Mouse (Mus musculus) A20 (cell line): ENCODE results near the gene Ica1.
A peak's percentile ranks its signal among the peaks of the same experiment; 100 is the strongest.

Source experiments
- DNase-seq: peaks from one replicate; pipeline ENCODE4 v3.0.0-alpha.2; 2011; ENCODE audit warnings: low read depth, low spot score

Gene Ica1

DNA sequence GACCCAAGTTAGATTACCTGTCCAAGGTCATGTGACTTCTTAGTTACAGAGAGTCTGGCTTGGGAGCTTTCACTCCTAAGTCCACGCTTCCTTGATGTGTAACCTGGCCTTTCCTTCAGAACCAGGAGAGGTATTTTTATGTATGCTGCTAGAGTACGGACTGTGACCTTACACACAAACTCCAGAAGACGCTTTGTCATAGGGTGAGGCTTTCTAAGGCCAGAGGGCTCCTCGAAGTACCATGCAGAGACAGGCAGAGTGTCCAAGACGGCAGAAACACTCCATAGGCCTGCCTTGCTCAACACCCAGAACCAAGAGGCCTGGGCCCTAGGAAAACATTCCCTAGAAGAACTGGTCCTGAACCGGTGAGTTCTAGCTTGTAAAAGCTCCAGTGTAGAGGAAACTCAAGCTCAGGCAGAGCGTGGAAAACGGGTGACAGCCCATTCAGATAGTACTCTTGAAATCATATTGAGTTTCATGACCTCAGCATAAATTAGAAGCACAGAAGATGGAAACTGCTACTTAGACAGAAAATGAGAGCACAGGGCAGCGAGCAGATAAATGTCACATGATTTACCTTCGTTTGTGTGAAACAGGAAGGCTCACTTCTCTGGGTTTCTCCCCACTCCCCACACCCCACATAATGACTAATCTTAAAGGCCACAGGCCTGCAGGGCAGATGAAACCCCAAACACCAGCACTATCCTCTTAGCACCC, 129.9 kb downstream of the Ica1 start:
- peak; percentile 74 for DNase-seq

DNA sequence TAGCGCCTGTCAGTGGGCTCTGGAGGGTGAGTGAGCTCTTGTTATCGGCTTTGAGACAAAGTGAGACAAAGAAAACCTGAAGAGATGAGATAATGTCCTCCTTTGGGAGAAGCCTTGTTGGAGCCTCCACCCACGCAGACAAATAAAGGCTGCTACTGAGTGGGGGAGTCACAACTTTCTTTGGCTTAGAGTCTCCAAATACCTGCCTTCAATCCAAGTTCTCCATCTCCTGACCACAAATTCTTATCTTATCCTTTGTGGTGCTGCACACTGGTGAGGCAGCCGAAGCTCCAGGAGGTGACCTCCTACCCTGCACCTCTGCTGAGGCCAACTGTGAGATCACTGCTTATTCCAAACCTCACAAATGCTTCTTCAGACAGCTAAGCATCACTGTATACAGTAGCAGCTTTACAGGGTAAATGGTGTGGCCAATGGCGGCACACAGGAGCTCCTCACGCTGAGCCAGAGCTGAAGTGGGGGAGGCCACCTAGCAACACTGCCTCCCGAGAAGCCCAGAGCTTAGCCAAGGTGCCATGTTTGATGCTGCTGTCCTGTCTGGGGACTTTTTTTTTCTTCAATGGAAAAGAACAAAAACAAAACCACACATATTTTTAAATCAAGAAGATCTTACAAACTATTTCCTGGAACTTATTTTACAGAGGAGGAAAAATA, 130.6 kb downstream of the Ica1 start:
- DNase-seq, result no peak

- no peak for DNase-seq
These were observed 132.6 kb downstream of the Ica1 start for GRCm38 (mm10) chr6:8645708-8646107.

DNA sequence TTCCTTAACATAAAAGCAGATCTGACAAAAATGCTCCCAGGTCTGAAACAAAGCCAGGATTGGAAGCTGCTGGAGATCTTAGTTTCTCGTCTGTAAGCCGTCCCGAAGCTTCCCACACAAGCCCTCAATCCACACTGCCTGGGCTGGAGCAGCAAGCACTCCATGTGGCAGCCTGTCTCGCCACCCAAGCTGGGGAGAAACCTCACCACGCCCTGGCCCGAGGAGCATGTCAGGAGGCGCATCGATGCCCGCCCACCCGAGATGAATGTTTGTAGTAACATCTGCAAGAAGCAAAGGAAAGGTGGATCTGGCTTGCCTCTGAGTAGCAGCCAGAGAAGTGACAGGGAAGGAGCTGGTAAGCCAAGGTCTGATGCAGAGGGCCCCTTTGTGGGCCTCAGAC, 133.6 kb downstream of the Ica1 start:
- DNase-seq, result no peak

- no peak for DNase-seq
These were observed 137.4 kb downstream of the Ica1 start for GRCm38 (mm10) chr6:8640863-8641262.

- DNase-seq, result no peak
These were observed 138.8 kb downstream of the Ica1 start for GRCm38 (mm10) chr6:8639526-8639925.

- no peak for DNase-seq
These were observed 139.4 kb downstream of the Ica1 start for GRCm38 (mm10) chr6:8638899-8639298.

GRCm38 (mm10) chr6:8638122-8638521, 140.2 kb downstream of the Ica1 start:
- no peak for DNase-seq

DNA sequence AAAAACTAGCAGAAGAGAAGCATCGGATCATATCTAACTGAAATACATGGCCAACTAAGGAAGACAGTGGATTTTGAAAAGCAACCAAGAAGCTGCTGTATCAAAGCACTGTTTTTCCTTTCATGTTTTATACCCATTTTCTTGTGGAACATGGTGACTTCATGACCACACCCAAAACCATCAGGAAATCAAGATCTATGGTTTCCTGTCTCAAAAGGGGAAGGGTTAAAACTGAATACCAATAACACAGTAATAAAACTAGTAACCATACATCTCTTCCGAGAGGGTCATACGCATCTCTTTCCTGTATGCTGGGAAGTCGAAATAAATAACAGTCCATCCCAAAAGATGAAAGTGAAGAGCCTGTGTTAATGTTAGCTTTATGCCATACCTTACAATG, 145.6 kb downstream of the Ica1 start:
- DNase-seq, result no peak

DNA sequence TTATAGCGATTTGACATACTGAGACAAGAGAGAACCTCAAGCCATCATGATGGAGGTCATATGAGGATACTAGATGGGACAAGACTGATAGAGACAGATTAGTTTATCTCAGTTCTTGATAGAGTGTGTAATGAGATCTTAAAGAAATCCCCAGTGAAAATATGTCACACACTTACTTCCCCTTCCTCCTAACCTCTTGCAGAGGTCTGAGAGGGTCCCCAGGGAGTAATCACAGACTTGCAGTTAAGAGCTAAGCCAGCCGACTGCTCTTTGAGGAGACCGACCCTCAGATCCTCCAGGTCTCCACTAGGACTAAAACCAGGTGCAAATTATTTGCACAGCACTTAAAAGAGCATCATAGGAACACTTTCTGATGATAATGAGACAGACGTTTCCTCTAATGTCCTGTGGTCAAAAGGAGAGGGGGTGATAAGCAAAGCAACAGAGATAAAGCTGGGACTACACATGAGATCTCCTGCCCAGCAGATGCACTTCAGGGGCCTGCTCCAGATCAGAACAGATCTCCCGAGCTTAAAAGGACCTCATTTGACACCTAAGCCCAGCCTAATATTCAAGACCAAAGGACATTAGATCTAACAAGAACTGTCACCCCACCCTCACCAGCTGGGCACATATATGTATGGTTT, 146.2 kb downstream of the Ica1 start:
- peak; percentile 75 for DNase-seq

GRCm38 (mm10) chr6:8631362-8631761, 146.9 kb downstream of the Ica1 start:
- DNase-seq, result no peak

- no peak for DNase-seq
These were observed 147.8 kb downstream of the Ica1 start for GRCm38 (mm10) chr6:8630531-8630930.

- no peak for DNase-seq
These were observed 149.5 kb downstream of the Ica1 start for GRCm38 (mm10) chr6:8628715-8629267.

DNA sequence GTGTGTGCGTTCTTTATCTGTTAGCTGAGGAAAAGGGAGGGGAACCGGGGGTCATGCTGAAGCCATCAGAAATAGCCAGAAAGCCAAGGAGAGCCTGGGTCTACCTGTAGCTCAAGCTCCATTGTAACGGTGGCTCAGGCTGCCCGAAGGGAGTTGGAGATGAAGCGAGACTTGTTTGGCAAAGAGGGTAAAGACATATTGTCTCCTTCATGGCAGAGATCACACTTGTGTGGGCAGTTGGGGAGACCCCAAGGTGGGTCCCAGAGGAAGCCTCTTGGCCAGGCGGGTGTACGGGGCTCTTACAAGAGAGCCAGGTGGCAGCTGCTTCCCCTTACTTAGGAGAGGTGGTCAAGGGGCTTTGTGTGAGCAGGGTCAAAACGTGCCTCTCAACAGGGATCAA, 150.1 kb downstream of the Ica1 start:
- DNase-seq, result no peak

GRCm38 (mm10) chr6:8623045-8623444, 155.2 kb downstream of the Ica1 start:
- no peak for DNase-seq

DNA sequence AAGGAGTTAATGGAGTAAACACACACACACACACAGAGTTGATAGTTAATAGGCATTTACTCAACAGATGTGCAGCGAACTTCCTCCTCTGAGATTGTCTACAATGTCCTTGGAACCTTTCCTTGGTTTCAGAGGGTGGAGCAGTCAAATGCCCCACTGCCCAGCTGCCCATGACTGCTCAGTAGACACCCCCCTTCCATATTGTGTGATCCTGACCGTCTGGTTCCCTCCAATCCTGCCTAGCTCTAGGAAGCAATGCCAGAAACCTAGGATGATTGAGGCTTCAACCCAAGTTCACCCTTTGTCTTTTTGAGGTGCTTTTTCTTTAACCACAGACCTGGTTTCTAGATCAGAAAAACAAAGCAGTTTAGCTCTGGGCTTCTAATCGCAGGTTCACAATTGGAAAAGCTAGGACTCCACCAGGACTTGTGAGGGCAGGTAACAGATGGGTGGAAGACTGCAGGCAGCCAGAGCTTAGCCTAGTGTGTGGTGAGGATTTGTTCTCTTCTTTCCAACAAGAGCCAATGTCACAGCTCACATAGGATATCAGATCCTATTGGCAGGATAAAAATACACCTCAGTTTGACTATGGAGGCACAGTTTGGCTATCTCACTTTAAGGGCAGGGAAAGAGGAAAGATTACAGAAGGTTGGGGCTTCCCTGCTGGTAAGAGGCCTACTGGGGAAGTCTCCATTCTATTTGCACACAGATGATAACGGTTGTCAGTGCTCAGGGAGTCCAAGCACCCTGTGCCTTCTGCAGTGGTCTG, 158.5 kb downstream of the Ica1 start:
- no peak for DNase-seq

DNA sequence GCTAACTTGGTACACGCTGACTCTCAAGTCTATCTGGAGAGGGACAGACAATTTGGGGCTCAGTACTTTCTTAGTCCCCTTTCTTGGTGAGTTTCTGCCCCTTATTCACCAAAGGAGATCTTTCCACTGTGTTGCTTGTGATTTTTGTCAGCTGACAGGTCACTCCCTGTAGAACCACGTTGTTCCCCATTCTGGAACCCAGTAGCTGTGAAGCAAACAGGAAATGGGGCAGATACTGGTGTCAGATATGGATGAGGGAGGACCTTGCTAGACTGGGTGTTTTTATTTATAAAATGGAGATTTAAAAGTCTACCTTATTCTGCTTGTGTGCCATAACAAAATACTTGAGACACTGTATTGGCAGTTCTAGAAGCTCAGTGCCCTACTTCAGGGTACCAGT, 160.9 kb downstream of the Ica1 start:
- no peak for DNase-seq

DNA sequence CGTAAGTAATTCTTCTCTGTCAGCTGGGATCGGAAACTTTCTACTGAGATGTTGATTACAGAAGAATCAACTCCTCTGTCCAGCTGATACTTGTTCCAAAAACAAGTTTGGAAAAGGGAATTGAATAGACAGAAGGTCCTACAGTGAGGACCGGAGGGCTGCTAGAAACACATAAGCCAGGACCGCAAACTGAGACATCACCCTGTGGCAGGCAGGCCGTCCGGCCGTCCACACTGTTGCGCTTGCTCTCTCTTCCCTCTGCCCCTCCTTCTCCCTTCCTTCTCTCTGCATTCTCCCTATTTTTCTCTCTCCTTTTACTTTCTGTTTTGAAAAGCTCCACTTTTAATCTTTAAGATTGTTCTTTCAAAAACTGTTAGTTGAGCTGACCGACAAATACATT, 186.6 kb downstream of the Ica1 start:
- no peak for DNase-seq

DNA sequence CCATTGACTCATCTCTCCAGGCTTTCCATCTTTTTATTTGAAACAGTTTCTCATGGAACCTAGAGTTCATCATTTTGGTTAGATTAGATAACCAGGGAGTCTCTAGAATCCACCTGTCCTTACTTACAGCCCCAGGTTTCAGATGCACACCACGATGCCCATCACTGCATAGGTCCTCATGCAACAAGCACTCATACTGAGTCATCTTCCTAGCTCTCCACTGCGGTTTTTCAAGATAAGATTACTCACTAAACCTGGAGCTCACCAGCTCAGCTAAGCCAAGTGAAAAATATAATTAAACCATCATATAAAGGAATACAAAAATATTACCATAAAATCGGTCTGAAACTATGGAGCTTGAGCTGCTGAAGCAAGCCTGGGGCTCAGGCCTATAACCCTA, 194.4 kb downstream of the Ica1 start:
- DNase-seq, result no peak

GRCm38 (mm10) chr6:8582377-8582776, 195.9 kb downstream of the Ica1 start:
- no peak for DNase-seq
